Mouse (Mus musculus) retina, embryonic 14.5 days (tissue): Measurements from ENCODE around the gene Stxbp4.

Source experiments
- DNase-seq: peaks from one replicate; pipeline ENCODE4 v3.0.0-alpha.2; 2015; ENCODE audit warnings: low spot score

Gene Stxbp4

GRCm38 (mm10) chr11:90650231-90650885 lies 12.5 kb upstream of the Stxbp4 start:
- no peak for DNase-seq

GRCm38 (mm10) chr11:90649777-90650176 lies 11.9 kb upstream of the Stxbp4 start:
- DNase-seq = no peak

GRCm38 (mm10) chr11:90638312-90638830 lies 487 bp upstream of the Stxbp4 start:
- peak; percentile 47 for DNase-seq

- DNase-seq = no peak
Observed at GRCm38 (mm10) chr11:90634661-90635060, 3.2 kb downstream of the Stxbp4 start.

GRCm38 (mm10) chr11:90632480-90632879 lies 5.4 kb downstream of the Stxbp4 start:
- DNase-seq = no peak

- no peak for DNase-seq
Observed at GRCm38 (mm10) chr11:90627751-90628150, 10.1 kb downstream of the Stxbp4 start.

GRCm38 (mm10) chr11:90625174-90625573 lies 12.7 kb downstream of the Stxbp4 start:
- DNase-seq = no peak

- peak; percentile 83 for DNase-seq
Observed at GRCm38 (mm10) chr11:90623477-90623876, 14.4 kb downstream of the Stxbp4 start.

GRCm38 (mm10) chr11:90622500-90622899 lies 15.4 kb downstream of the Stxbp4 start:
- no peak for DNase-seq

- DNase-seq = no peak
Observed at GRCm38 (mm10) chr11:90622044-90622443, 15.8 kb downstream of the Stxbp4 start.

GRCm38 (mm10) chr11:90616431-90616830 lies 21.5 kb downstream of the Stxbp4 start:
- peak; percentile 78 for DNase-seq

- no peak for DNase-seq
Observed at GRCm38 (mm10) chr11:90614743-90615142, 23.1 kb downstream of the Stxbp4 start.

- DNase-seq = no peak
Observed at GRCm38 (mm10) chr11:90612118-90612517, 25.8 kb downstream of the Stxbp4 start.

- no peak for DNase-seq
Observed at GRCm38 (mm10) chr11:90603066-90603465, 34.8 kb downstream of the Stxbp4 start.

- no peak for DNase-seq
Observed at GRCm38 (mm10) chr11:90595826-90596225, 42.1 kb downstream of the Stxbp4 start.

GRCm38 (mm10) chr11:90590996-90591395 lies 46.9 kb downstream of the Stxbp4 start:
- no peak for DNase-seq

GRCm38 (mm10) chr11:90586203-90586602 lies 51.7 kb downstream of the Stxbp4 start:
- DNase-seq = no peak

- DNase-seq = no peak
Observed at GRCm38 (mm10) chr11:90585754-90586153, 52.1 kb downstream of the Stxbp4 start.

- no peak for DNase-seq
Observed at GRCm38 (mm10) chr11:90577057-90577780, 60.7 kb downstream of the Stxbp4 start.

- no peak for DNase-seq
Observed at GRCm38 (mm10) chr11:90576282-90576972, 61.5 kb downstream of the Stxbp4 start.

GRCm38 (mm10) chr11:90575491-90576048 lies 62.3 kb downstream of the Stxbp4 start:
- no peak for DNase-seq

- no peak for DNase-seq
Observed at GRCm38 (mm10) chr11:90570646-90571259, 67.1 kb downstream of the Stxbp4 start.
